Comparison of ENCODE assay signal across 9 mouse cellular contexts in the genomic region with DNA sequence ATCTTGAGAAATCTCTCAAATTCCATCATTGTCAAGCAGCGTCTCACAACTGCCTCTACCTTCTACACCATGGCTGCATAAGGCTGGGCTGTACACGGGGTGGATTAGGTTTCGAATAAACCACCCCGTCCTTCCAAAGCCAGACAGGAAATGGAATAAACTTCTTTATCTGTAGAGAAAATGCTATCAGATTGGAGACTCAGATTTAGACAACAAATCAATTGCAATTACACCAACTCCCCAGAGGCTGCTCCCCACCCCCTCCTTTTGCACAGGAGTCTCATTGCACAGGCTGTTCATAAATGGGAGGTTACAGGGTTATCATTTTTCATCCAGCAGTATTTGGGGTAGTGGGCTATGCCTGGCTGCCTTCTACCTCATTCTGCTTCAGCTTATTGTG. TPM values are rescaled to one million over a fixed set of nuclear protein-coding genes. Genes with fewer than 3 reads are reported as not detected.
DNase-seq lines count a peak whose midpoint lies in the region; ATAC-seq and TF ChIP-seq lines count a peak whose summit lies in the region.
"Had no signal": no experiment of that assay in that cellular context is flagged by ENCODE, and none has a peak within 500 bp of the region (broad histone marks: within the 10 kb centered on the region; RNA-seq: fewer than 3 reads in every experiment).

No protein-coding gene starts in this region.

- H3K27me3 ChIP-seq in kidney, embryonic 14.5 days (ENCODE audit: control insufficient read depth, insufficient read depth, low read length): no peaks in the 10 kb centered on the region
- H3K27me3 ChIP-seq in embryonic facial prominence, embryonic 11.5 days (ENCODE audit: control insufficient read depth, insufficient read depth, low read length): no peaks in the 10 kb centered on the region
- H3K27me3 ChIP-seq in hindbrain, embryonic 16.5 days (replicated peaks; ENCODE audit: control insufficient read depth, insufficient read depth, low read length): no peaks in the 10 kb centered on the region
- no peaks in the 10 kb centered on the region for H3K27me3 ChIP-seq in midbrain, postnatal 0 days (ENCODE audit: insufficient read depth, low read length)

- H3K9ac ChIP-seq in kidney, embryonic 14.5 days (ENCODE audit: low read depth, low read length): no peak overlapping the region
- H3K9ac ChIP-seq in embryonic facial prominence, embryonic 11.5 days (replicated peaks; ENCODE audit: low read length): no peak overlapping the region; the same call in 1 of the 2 replicates
- no peak overlapping the region; the same call in 1 of the 2 replicates for H3K9ac ChIP-seq in hindbrain, embryonic 16.5 days (ENCODE audit: low read depth, low read length)
- no peak overlapping the region; the same call in 1 of the 2 replicates for H3K9ac ChIP-seq in midbrain, postnatal 0 days (replicated peaks; ENCODE audit: low read length, poor library complexity, severe bottlenecking)

- TF ChIP-seq CTCF in midbrain, postnatal 0 days (IDR thresholded peaks at IDR 0.05): no peak

- 0 out of 2 replicates have a peak, but pooled peaks cover 4% of the 10 kb centered on the region for H3K4me1 ChIP-seq in kidney, embryonic 14.5 days (ENCODE audit: control insufficient read depth, insufficient read depth, low read length)
- H3K4me1 ChIP-seq in embryonic facial prominence, embryonic 11.5 days (ENCODE audit: control insufficient read depth, insufficient read depth, low read length): no peaks in the 10 kb centered on the region
- peaks cover 6% of the 10 kb centered on the region; the same call in 1 of the 2 replicates for H3K4me1 ChIP-seq in hindbrain, embryonic 16.5 days (ENCODE audit: control insufficient read depth, insufficient read depth, low read depth, low read length)
- no peaks in the 10 kb centered on the region for H3K4me1 ChIP-seq in midbrain, postnatal 0 days (ENCODE audit: insufficient read depth, low read length)

- H3K27ac ChIP-seq in kidney, embryonic 14.5 days (ENCODE audit: low read depth, low read length): no peak overlapping the region
- no peak overlapping the region for H3K27ac ChIP-seq in embryonic facial prominence, embryonic 11.5 days (replicated peaks; ENCODE audit: low read depth, low read length)
- no peak overlapping the region; the same call in 1 of the 2 replicates for H3K27ac ChIP-seq in hindbrain, embryonic 16.5 days (ENCODE audit: low read depth, low read length)
- H3K27ac ChIP-seq in midbrain, postnatal 0 days (ENCODE audit: low read depth, low read length): no peak overlapping the region

- ATAC-seq in kidney, embryonic 14.5 days (ENCODE audit: low FRiP score, low TSS enrichment): no peak
- no peak for ATAC-seq in embryonic facial prominence, embryonic 11.5 days (replicated peaks; ENCODE audit: insufficient number of reproducible peaks, low FRiP score, low TSS enrichment, low read depth)
- ATAC-seq in hindbrain, embryonic 16.5 days: no peak
- no peak for ATAC-seq in midbrain, postnatal 0 days (ENCODE audit: low FRiP score)

- 45% methylated on average over 4 of the region's 4 CpGs for WGBS in kidney, embryonic 14.5 days
- WGBS in embryonic facial prominence, embryonic 11.5 days: 61% methylated on average over 4 of the region's 4 CpGs
- WGBS in hindbrain, embryonic 16.5 days: 60% methylated on average over 4 of the region's 4 CpGs
- 52% methylated on average over 4 of the region's 4 CpGs for WGBS in midbrain, postnatal 0 days

- H3K36me3 ChIP-seq in kidney, embryonic 14.5 days (ENCODE audit: control insufficient read depth, insufficient read depth, low read length): no peaks in the 10 kb centered on the region
- H3K36me3 ChIP-seq in embryonic facial prominence, embryonic 11.5 days (replicated peaks; ENCODE audit: control insufficient read depth, insufficient read depth, low read depth, low read length): no peaks in the 10 kb centered on the region
- H3K36me3 ChIP-seq in hindbrain, embryonic 16.5 days (ENCODE audit: control insufficient read depth, insufficient read depth, low read length): no peaks in the 10 kb centered on the region
- no peaks in the 10 kb centered on the region for H3K36me3 ChIP-seq in midbrain, postnatal 0 days (ENCODE audit: insufficient read depth, low read length)

- peak overlapping the region; percentile 54 for H3K4me3 ChIP-seq in kidney, embryonic 14.5 days (ENCODE audit: low read length)
- peak overlapping the region; percentile 59 for H3K4me3 ChIP-seq in embryonic facial prominence, embryonic 11.5 days (ENCODE audit: low read depth, low read length)
- peak overlapping the region; percentile 67 for H3K4me3 ChIP-seq in hindbrain, embryonic 16.5 days (ENCODE audit: low read length)
- H3K4me3 ChIP-seq in midbrain, postnatal 0 days (ENCODE audit: low read depth, low read length): peak overlapping the region; percentile 56

- DNase-seq in kidney, postnatal 14 days: no peak
- DNase-seq in embryonic facial prominence, embryonic 11.5 days (ENCODE audit: low spot score): peak; percentile 0
- DNase-seq in midbrain, postnatal 0 days (ENCODE audit: low spot score): no peak
- no peak for DNase-seq in c-Kit-positive CD71-positive TER-119-positive erythroid progenitor cells, embryonic 14.5 days (ENCODE audit: low spot score)
- DNase-seq in gastrocnemius, adult 18-20 months (ENCODE audit: low spot score): no peak
- DNase-seq in kidney, adult 8-10 months: no peak

- H3K4me2 ChIP-seq in kidney, embryonic 14.5 days (replicated peaks; ENCODE audit: low read depth, low read length): peak overlapping the region; percentile 68
- peak overlapping the region; percentile 57 for H3K4me2 ChIP-seq in embryonic facial prominence, embryonic 11.5 days (ENCODE audit: low read depth, low read length)
- peak overlapping the region; percentile 62 for H3K4me2 ChIP-seq in hindbrain, embryonic 16.5 days (ENCODE audit: low read length)
- H3K4me2 ChIP-seq in midbrain, postnatal 0 days (ENCODE audit: low read depth, low read length, poor library complexity, severe bottlenecking): peak overlapping the region; percentile 52

- H3K9me3 ChIP-seq in kidney, embryonic 14.5 days (ENCODE audit: control insufficient read depth, low read length): no peaks in the 10 kb centered on the region
- H3K9me3 ChIP-seq in embryonic facial prominence, embryonic 11.5 days (replicated peaks; ENCODE audit: control insufficient read depth, low read length): no peaks in the 10 kb centered on the region
- H3K9me3 ChIP-seq in hindbrain, embryonic 16.5 days (ENCODE audit: control insufficient read depth, low read length): no peaks in the 10 kb centered on the region
- no peaks in the 10 kb centered on the region for H3K9me3 ChIP-seq in midbrain, postnatal 0 days (ENCODE audit: low read length)
- H3K9me3 ChIP-seq: G1E had no signal

RNA-seq across cellular contexts. Expression of a gene that starts 3.7 kb away (rescaled TPM):
- polyA plus RNA-seq in kidney, embryonic 14.5 days (2014; fragmentation: Nextera tagmentation; extraction: Ambion mirVana): 19.3 and 27.9 TPM in 2 replicates
- polyA plus RNA-seq in embryonic facial prominence, embryonic 11.5 days (2014; fragmentation: Nextera tagmentation; extraction: Ambion mirVana): 57.0 and 59.2 TPM in 2 replicates
- 77.8 and 78.0 TPM in 2 replicates for polyA plus RNA-seq in hindbrain, embryonic 16.5 days (2015; fragmentation: Nextera tagmentation; extraction: Ambion mirVana)
- 81.4 and 137 TPM in 2 replicates for total RNA-seq in midbrain, postnatal 0 days (2014; rRNA removed)
- 65.1 and 66.2 TPM in 2 replicates for polyA plus RNA-seq in midbrain, postnatal 0 days (2015; fragmentation: Nextera tagmentation; extraction: Ambion mirVana)
- 1 to 10 TPM; 1.2 to 1.4 TPM for total RNA-seq in gastrocnemius, adult 18-20 months (2021)
